Mouse (Mus musculus): ENCODE data around the gene Col4a4.

Col4a4 gene

DNA sequence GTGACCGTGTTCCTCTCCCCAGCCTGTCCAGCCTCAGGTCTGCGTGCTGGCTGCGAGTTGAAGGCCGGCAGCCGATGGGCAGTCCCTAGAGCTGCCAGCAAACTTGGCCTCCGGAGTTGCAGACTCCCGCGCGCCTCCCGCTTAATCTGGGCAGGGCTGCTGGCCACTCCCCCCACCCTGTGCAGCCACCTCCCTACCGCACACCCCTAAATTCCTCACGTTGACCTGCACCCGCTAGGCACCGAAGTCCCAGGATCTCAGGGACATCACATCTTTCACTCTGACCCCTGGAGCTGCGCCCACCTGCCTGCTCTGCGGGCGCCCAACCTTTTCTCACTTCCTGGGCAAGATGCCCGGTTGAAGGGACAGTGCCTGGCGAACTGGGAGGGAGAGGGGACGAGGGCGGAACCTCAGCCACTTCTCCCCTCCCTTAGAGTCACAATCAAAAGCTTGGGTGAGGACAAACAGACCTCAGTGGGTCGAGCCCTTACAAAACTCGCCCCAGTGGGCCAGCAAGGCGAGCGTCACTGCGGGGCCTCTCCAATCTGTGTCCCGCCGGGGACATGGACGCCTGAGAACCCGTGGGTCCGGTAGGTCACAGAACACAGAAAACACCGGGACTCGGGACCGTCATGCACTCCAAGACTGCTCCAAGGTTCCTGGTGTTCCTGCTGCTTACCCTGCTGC, at the start of gene Col4a4, which contains the start of gene Col4a3:
Col4a4 (minus strand) TSS at position 137 of the 687 bp plus-strand sequence.
Col4a3 (plus strand) TSS at position 209 of the 687 bp plus-strand sequence.
- DNase-seq (ENCODE audit: inconsistent age in 2 of 2, low spot score in 1 of 2): peak; percentile 56 to 78

DNA sequence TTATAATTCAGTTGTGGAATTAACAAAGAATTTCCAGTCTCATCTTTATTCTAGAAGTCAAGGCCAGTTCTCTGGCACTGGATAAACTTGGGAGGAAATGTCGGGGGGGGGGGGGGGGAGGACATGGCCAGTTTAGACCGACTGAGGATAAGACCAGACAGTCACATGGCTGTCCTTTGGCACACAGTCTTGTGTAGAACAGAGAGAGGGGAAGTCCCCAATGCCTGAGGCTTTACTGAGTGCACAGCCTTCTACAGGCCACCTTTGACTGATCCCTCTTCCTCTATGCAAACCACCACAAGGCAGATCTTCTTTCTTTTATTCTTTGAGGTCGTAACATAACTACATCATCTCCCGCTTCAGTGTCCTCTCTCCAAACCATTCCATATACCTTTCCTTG, 49.7 kb upstream of the Col4a4 start:
- DNase-seq (ENCODE audit: inconsistent age in 2 of 2, low spot score in 1 of 2): peak; percentile 34 to 57

- no peak for DNase-seq (ENCODE audit: inconsistent age in 2 of 2, low spot score in 1 of 2)
Measured at GRCm38 (mm10) chr1:82635254-82635620, 48.6 kb upstream of the Col4a4 start.

DNA sequence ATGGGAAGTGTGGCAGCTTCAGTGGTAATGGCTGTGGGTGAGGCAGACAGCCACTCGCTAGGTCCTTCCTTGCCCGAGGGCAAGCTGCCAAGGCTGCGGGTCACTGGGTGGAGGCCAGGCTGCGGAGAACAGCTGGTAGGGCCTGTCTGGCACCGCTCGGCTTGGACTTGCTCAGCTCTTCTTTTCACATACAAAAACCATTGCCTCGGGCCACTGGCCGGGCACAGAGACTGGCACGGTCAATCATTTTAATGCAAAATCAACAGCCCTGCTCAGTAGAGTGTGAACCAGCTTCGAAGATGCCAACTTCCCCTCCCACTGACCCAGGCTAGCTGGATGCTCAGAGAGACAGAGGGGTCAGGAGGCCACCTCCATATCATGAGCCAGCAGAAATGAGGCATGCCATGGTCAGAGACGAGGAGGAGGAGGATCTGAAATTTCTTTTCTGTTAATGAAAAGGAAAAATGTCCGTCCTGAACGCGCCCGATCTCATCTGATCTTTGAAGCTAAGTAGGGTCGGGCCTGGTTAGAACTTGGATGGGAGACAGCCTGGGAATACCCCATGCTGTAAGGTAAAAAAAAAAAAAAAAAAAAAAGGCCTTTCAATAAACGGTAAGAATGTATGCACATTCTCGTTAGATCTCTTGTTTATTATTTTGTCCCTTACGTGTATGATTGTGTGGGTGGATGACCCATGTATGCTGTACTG, 48.0 kb upstream of the Col4a4 start:
- DNase-seq (ENCODE audit: inconsistent age in 2 of 2, low spot score in 1 of 2): peak; percentile 70 to 87

- DNase-seq (ENCODE audit: inconsistent age in 2 of 2, low spot score in 1 of 2): no peak
Measured at GRCm38 (mm10) chr1:82631169-82631792, 44.6 kb upstream of the Col4a4 start.

- no peak for DNase-seq (ENCODE audit: inconsistent age in 2 of 2, low spot score in 1 of 2)
Measured at GRCm38 (mm10) chr1:82629495-82629894, 42.8 kb upstream of the Col4a4 start.

DNA sequence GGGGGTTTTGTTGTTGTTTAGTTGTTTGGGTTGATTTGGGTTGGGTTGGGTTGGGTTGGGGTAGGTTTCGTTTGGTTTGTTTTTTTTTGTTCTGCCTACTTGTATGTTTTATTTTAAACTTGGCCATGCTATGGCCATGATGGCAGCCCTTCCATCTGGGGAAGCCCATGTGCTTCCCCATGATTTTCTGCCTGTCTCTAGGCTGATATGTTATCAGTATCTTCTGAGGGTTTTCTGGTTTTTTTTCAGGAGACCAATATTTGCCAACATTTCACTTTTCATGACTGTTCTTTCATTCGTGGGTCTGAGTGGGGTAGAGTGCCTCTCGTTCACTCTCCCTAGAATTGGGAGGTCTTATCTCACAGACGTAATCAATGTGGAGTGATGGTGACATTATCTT, 41.0 kb upstream of the Col4a4 start:
- no peak for DNase-seq (ENCODE audit: inconsistent age in 2 of 2, low spot score in 1 of 2)

DNA sequence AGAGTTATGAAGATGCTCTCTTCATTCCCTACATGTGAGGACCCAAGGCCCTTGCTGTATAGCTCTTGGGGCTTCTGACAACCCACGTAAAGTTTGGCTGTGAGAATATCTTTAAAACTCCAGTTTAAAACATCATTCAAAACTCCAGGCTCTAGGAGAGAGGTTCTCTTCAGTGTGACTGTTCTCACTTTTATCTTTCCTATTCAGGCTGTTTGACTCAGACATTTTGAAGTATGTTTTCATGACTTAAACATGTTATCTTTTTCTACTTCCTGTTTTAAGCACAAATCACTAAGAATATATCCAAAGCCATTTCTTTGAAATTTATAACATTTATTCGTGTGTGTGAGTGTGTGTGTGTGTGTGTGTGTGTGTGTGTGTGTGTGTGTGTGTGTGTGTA, 38.8 kb upstream of the Col4a4 start:
- no peak for DNase-seq (ENCODE audit: inconsistent age in 2 of 2, low spot score in 1 of 2)

GRCm38 (mm10) chr1:82624934-82625333, 38.3 kb upstream of the Col4a4 start:
- DNase-seq (ENCODE audit: inconsistent age in 2 of 2, low spot score in 1 of 2): no peak

DNA sequence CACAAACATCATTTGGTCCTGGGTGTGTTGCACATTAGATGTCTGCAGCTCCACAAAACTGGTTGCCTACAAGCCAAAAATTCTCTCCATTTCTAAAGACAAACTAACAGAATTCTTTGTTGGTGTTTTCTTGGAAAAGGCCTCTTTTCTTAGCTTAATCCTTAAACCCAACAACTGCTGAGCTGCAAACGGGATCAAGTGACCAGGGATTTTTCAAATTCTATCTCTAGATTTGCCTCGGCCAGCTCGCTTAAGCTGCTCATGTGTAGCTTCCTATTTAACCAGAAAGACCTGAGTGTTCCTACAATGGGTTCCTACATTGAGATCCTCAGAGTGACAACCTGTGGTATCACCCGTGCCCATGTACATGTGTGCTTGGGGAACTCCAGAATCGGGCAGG, 33.3 kb upstream of the Col4a4 start:
- DNase-seq (ENCODE audit: inconsistent age in 2 of 2, low spot score in 1 of 2): no peak

- DNase-seq (ENCODE audit: inconsistent age in 2 of 2, low spot score in 1 of 2): no peak
Measured at GRCm38 (mm10) chr1:82618592-82618991, 31.9 kb upstream of the Col4a4 start.

DNA sequence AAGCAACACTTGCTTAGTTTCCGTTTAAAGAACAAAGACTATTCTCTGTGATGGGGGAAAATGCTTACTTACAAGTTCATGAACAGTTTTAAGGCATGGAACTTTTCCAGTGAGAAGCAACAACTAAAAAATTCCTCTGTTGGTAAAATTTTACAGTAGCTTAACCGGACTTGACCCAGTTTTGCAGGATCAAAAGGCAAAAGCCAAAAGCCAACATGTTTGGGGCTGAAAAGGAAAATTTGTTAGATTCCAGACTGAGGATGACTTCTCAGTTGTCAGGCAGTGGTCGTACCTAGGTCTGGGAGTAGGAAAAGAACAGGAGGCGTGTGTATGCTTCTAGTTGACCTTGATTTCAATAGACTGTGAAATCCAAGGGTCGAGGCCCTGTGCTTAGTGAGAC, 31.4 kb upstream of the Col4a4 start:
- no peak for DNase-seq (ENCODE audit: inconsistent age in 2 of 2, low spot score in 1 of 2)

GRCm38 (mm10) chr1:82612061-82612660, 25.5 kb upstream of the Col4a4 start:
- DNase-seq (ENCODE audit: inconsistent age in 2 of 2, low spot score in 1 of 2): no peak

- DNase-seq (ENCODE audit: inconsistent age in 2 of 2, low spot score in 1 of 2): no peak
Measured at GRCm38 (mm10) chr1:82608646-82609262, 22.1 kb upstream of the Col4a4 start.

GRCm38 (mm10) chr1:82605856-82606255, 19.2 kb upstream of the Col4a4 start:
- DNase-seq (ENCODE audit: inconsistent age in 2 of 2, low spot score in 1 of 2): no peak

DNA sequence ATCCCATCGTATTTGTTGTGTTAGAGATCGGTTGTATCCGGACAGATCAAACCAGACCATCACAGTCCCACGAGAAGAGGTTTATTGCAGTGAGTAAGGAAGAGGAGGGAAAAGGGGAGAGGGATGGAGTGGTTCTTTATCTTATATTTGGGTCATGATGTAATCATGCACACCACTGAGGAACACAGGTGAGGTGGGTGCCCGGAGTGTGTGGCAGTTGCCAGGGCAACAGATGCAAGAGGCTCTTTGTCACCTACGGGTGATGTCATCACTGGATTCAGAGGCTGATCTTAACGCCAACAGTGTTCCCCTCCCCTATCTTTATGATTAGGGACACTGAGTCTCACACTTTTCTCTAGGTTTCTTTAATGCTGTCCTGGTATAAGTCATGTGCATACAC, 18.7 kb upstream of the Col4a4 start:
- no peak for DNase-seq (ENCODE audit: inconsistent age in 2 of 2, low spot score in 1 of 2)

DNA sequence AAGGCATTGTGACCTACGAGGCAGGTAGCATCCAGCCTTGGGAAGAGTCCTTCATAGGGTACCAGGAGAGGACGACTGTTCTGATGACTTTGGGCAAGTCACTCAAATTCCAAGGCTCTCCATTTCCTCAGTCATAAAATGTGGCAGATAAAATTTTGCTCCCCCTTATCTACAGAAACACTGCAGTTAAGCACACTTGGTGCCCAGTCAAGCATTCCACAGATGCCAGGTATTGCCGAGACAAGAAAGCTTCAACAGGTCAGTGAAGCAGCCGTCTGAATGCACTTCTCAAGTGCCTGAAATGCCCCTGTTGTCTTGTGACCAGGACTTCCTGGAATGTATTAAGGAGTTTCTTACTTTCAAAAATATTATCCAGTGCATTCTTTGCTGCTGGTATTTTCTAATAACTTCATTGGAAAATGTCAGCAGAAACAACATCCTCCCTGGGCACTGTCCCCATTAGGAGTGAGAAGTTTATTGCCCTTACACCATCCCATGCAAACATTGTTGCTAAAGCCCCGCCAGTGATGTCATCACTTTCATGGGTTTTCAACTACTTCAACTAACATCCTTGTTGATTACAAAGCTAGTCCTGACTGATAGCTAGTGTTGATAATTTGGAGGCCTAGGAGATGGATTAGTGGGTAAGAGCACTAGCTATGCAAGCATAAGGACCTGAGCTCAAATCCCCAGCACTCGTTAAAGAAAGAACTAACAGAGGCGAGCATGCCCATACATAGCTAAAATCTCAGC, 16.7 kb upstream of the Col4a4 start:
- DNase-seq (ENCODE audit: inconsistent age in 2 of 2, low spot score in 1 of 2): no peak

DNA sequence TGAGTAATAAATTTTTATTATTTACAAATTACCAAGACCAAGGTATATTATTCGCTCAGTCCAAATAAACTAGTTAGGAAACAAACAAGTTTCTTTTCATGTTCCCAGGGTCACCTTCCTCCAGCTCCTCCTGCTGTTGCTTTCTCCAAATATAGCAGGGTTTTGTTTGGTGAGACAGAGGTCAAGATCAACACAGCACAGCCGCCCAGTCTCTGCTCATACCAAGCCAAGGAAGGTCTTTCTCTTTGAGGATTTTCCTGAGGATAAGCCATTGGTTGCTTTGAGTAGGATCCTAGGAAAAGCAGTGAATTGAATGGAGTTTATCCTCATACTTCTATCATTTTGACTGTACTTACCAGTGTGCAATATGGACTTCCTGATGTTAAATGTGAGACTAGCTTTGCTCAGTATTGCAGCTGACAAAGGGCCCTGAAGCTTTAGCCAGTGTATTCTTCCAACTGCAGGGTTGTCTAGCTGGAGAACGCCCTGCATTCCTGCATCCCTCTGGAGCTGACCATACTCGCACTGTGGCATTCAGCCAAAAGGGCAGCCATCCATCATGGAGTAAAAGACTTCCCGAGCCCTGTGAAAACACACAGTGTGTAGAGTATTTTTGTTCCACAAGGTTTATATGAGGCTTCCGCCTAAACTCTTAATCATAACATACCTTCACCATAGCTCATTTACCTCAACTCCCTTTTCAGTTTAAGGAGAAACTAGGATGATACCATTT, 10.4 kb upstream of the Col4a4 start:
- peak; percentile 67 to 84 for DNase-seq (ENCODE audit: inconsistent age in 2 of 2, low spot score in 1 of 2)

GRCm38 (mm10) chr1:82590266-82590665, 3.6 kb upstream of the Col4a4 start:
- no peak for DNase-seq (ENCODE audit: inconsistent age in 2 of 2, low spot score in 1 of 2)

DNA sequence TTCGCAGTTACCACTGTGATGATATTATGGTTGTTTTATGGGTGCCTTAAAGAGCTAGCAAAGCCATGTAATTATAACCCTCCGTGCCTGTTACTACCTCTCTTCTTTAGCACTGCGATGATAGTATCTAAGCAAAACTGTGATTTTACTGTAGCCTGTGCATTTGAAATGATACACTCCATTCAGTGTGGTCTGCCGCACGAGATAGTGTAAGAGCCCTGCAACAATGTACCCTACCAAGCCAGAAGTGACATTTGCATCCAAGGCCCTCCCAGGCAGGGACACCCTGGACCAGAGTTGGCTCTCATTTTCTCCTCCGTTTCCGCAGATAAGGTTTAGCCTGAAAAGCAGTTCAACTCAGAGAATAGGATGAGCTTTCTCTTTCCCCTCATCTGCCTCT, 668 bp downstream of the Col4a4 start:
- no peak for DNase-seq (ENCODE audit: inconsistent age in 2 of 2, low spot score in 1 of 2)

Measured in adrenal gland, adult (tissue).